24 mouse cellular contexts compared by ENCODE assay signal in the genomic region with DNA sequence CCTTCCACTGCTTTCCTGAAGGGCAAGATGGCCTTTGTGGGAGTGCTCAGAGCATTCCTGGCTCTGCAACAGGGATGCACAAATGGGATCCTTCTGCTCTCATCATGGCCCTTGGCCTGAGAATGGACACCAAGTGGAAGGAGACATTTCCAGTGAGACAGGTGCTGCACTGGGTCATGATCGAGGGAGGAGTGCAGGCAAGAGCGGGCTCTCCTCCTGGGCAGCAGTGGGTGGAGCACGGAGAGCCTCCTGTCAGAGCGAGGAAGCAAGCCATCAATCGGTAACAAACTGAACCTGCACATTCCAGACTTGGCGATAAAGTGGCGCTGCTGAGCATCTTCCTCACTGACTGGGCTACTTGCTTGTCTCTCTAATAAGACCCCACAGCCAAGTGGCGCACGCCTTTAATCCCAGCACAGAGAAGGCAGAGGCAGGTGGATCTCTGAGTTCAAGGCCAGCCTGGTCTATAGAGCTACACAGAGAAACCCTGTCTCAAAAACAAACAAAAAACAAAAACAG.
"Had no signal": no experiment of that assay in that cellular context is flagged by ENCODE, and none has a peak within 500 bp of the region (broad histone marks: within the 10 kb centered on the region; RNA-seq: fewer than 3 reads in every experiment).

No protein-coding gene starts in this region.

- ATAC-seq: liver, embryonic 12.5 days; midbrain, embryonic 13.5 days; midbrain, embryonic 16.5 days had no signal

- H3K4me1 ChIP-seq: limb, embryonic 13.5 days; lung, embryonic 15.5 days; midbrain, embryonic 10.5 days; midbrain, embryonic 13.5 days; neural tube, embryonic 13.5 days had no signal

- H3K9ac ChIP-seq: kidney, embryonic 15.5 days; limb, embryonic 13.5 days; liver, embryonic 12.5 days; liver, embryonic 15.5 days; lung, embryonic 15.5 days; midbrain, embryonic 13.5 days; neural tube, embryonic 13.5 days had no signal

- H3K27me3 ChIP-seq: kidney, embryonic 15.5 days; limb, embryonic 13.5 days; liver, embryonic 12.5 days; liver, embryonic 15.5 days; lung, embryonic 15.5 days; megakaryocyte, embryonic 14.5 days; midbrain, embryonic 13.5 days; neural tube, embryonic 13.5 days had no signal

- H3K4me2 ChIP-seq: kidney, embryonic 15.5 days; limb, embryonic 13.5 days; liver, embryonic 12.5 days; liver, embryonic 15.5 days; lung, embryonic 15.5 days; midbrain, embryonic 13.5 days; neural tube, embryonic 13.5 days had no signal

- H3K9me3 ChIP-seq: kidney, embryonic 15.5 days; liver, embryonic 12.5 days; liver, embryonic 15.5 days; lung, embryonic 15.5 days; midbrain, embryonic 10.5 days; neural tube, embryonic 13.5 days had no signal

- H3K27ac ChIP-seq: kidney, embryonic 15.5 days; limb, embryonic 13.5 days; liver, embryonic 12.5 days; liver, embryonic 15.5 days; lung, embryonic 15.5 days; midbrain, embryonic 10.5 days; midbrain, embryonic 13.5 days; neural tube, embryonic 13.5 days had no signal

- DNase-seq: kidney, postnatal 10 days; kidney, postnatal 4 days; left cerebral cortex, postnatal 4 days; liver; lung, adult 18-20 months; lung, postnatal 10 days; lung, postnatal 36 days; retina, postnatal 1 day; right cerebral cortex, postnatal 25 days; spleen, adult 18-20 months; thymus, adult 2 months; thymus, postnatal 14 days; thymus, postnatal 4 days had no signal

- H3K4me3 ChIP-seq: kidney, embryonic 15.5 days; limb, embryonic 13.5 days; liver, embryonic 12.5 days; liver, embryonic 15.5 days; lung, embryonic 15.5 days; megakaryocyte, embryonic 14.5 days; midbrain, embryonic 10.5 days; midbrain, embryonic 13.5 days; myocyte; neural tube, embryonic 13.5 days had no signal
